Mouse (Mus musculus) embryonic fibroblast, embryonic 13.5 days (primary cell): ENCODE data around the gene Myo1d.

Source experiments
- CTCF ChIP-seq: IDR thresholded peaks from 2 replicates; pipeline ENCODE4 v1.5.1; 2011; ENCODE audit warnings: mild to moderate bottlenecking, control low read depth, low read length, moderate library complexity, borderline replicate concordance; ENCODE audit not compliant: insufficient read depth
- POLR2A ChIP-seq: IDR thresholded peaks from 2 replicates; pipeline ENCODE4 v1.6.1; 2011; ENCODE audit warnings: low read depth, mild to moderate bottlenecking, control low read depth, low read length, moderate library complexity

DNA sequence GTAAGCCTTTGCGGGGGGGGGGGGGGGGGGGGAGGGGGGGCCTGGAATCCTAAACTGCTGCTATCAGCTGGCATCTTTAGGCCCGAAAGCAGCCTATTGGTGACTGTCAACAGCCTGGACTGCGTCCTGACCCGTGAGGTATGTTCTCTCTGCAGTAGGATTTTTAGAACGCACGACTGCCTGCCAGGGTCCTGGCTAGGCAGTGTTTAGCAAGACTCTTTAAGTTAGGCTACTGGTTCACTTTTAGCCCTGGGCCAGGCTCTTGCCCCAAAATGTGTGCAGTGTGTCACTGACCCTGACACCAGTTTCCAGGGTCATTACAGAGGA, 29.8 kb upstream of the Myo1d start:
- TF ChIP-seq CTCF (no peak), POLR2A (no peak)
